Mouse (Mus musculus) T-helper 2 cell (primary cell): ENCODE data around the gene 4930562C15Rik.
"Not testable (repeated sequence)": the region's sequence is repeated elsewhere in the genome, so short reads cannot be mapped to it uniquely, and the experiment has no call there.

ENCODE experiments used
- in situ Hi-C: fragments of 300-600 bp; cut with MboI, MseI; formaldehyde crosslinking; loops from one replicate; pipeline ENCODE4 v1.15.1; 2025; ENCODE audit warnings: high pct_unique_total_duplicates

4930562C15Rik gene

GRCm38 (mm10) chr16:4835191-4835590, at the start of gene 4930562C15Rik:
Gene 4930562C15Rik (plus strand): TSS chr16:4835416.
- in situ Hi-C loops, result loop anchor here (10.0 kb wide), 1 partner anchor 280 kb away; no protein-coding TSS in a partner anchor

- in situ Hi-C loops, result loop anchor here (5.0 kb wide), 1 partner anchor 58 kb away; the partner anchor contains the start of gene Hmox2
These were observed 49.5 kb upstream of the 4930562C15Rik start for GRCm38 (mm10) chr16:4785706-4786105.

- in situ Hi-C loops, result loop anchor here (5.0 kb wide), 1 partner anchor 61 kb away; the partner anchor contains the start of gene Hmox2
These were observed 47.0 kb upstream of the 4930562C15Rik start for GRCm38 (mm10) chr16:4788176-4788575.

GRCm38 (mm10) chr16:4789311-4789768, 45.9 kb upstream of the 4930562C15Rik start:
- in situ Hi-C loops, result loop anchor here (5.0 kb wide), 1 partner anchor 62 kb away; the partner anchor contains the start of gene Hmox2

- in situ Hi-C loops, result loop anchor here (5.0 kb wide), 1 partner anchor 63 kb away; the partner anchor contains the start of gene Hmox2
These were observed 45.2 kb upstream of the 4930562C15Rik start, which contains the start of gene Cdip1 for GRCm38 (mm10) chr16:4789810-4790559. Gene Cdip1 (minus strand): TSS chr16:4790292.

GRCm38 (mm10) chr16:4791332-4791731, 43.9 kb upstream of the 4930562C15Rik start:
- in situ Hi-C loops, result no loop called here

GRCm38 (mm10) chr16:4796631-4797030, 38.6 kb upstream of the 4930562C15Rik start:
- in situ Hi-C loops, result no loop called here

GRCm38 (mm10) chr16:4818349-4818748, 16.9 kb upstream of the 4930562C15Rik start:
- in situ Hi-C loops, result no loop called here

GRCm38 (mm10) chr16:4824466-4824865, 10.8 kb upstream of the 4930562C15Rik start:
- in situ Hi-C loops, result not testable (repeated sequence)

GRCm38 (mm10) chr16:4827639-4828038, 7.6 kb upstream of the 4930562C15Rik start:
- in situ Hi-C loops, result no loop called here

GRCm38 (mm10) chr16:4829271-4829900, 5.8 kb upstream of the 4930562C15Rik start:
- in situ Hi-C loops, result no loop called here

- in situ Hi-C loops, result loop anchor here (10.0 kb wide), 1 partner anchor 283 kb away; no protein-coding TSS in a partner anchor
These were observed 3.4 kb upstream of the 4930562C15Rik start for GRCm38 (mm10) chr16:4831650-4832419.

- in situ Hi-C loops, result loop anchor here (10.0 kb wide), 1 partner anchor 281 kb away; no protein-coding TSS in a partner anchor
These were observed 1.4 kb upstream of the 4930562C15Rik start for GRCm38 (mm10) chr16:4833858-4834257.

- in situ Hi-C loops, result loop anchor here (10.0 kb wide), 1 partner anchor 277 kb away; no protein-coding TSS in a partner anchor
These were observed 2.4 kb downstream of the 4930562C15Rik start for GRCm38 (mm10) chr16:4837631-4838030.

GRCm38 (mm10) chr16:4839552-4839951, 4.3 kb downstream of the 4930562C15Rik start:
- in situ Hi-C loops, result loop anchor here (10.0 kb wide), 1 partner anchor 275 kb away; no protein-coding TSS in a partner anchor

- in situ Hi-C loops, result no loop called here
These were observed 5.0 kb downstream of the 4930562C15Rik start for GRCm38 (mm10) chr16:4840231-4840630.

- in situ Hi-C loops, result no loop called here
These were observed 11.8 kb downstream of the 4930562C15Rik start for GRCm38 (mm10) chr16:4847041-4847440.

- in situ Hi-C loops, result no loop called here
These were observed 12.9 kb downstream of the 4930562C15Rik start for GRCm38 (mm10) chr16:4848090-4848489.

- in situ Hi-C loops, result no loop called here
These were observed 15.1 kb downstream of the 4930562C15Rik start for GRCm38 (mm10) chr16:4850361-4850760.

- in situ Hi-C loops, result no loop called here
These were observed 15.9 kb downstream of the 4930562C15Rik start for GRCm38 (mm10) chr16:4850938-4851628.
